Mouse (Mus musculus): ENCODE data around the gene Ccdc17. TPM values are rescaled to one million over a fixed set of nuclear protein-coding genes. Genes with fewer than 3 reads are reported as not detected.
A peak's percentile ranks its signal among the peaks of the same experiment; 100 is the strongest.

The Ccdc17 gene
- total and polyA plus RNA-seq, 3 experiments: 2.9 to 8.1 (median 3.4) TPM

DNA sequence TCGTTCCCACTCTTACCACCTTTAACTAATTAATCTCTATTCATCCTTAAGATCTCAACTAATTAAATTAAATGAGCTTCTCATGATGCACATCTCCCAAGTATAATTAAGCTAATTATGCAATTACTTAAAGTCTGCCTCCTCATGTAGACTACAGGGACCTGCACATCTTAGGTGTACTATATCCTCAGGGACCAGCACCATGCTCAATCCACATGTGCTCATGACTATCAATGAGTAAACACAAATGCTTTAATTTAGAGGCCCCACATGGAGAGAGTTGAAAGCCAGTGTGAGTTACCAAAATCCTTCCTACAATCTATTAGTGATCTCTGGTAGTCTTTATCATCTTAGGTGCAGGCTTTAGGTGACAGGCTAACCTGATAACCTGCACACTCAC is 38.7 kb downstream of the Ccdc17 start:
- TF ChIP-seq EP300 (IDR thresholded peaks at IDR 0.05; ENCODE audit: insufficient read depth, low read depth, low read length) (no peak), POLR2A (IDR thresholded peaks at IDR 0.05; ENCODE audit: insufficient read depth, low read depth, low read length) (no peak), CTCF (IDR thresholded peaks at IDR 0.05) (no peak)
- no peaks in the 10 kb centered on the region for H3K27me3 ChIP-seq (ENCODE audit: control insufficient read depth, insufficient read depth, low read length)
- H3K4me3 ChIP-seq: no peak overlapping the region
- DNase-seq: no peak
- no peak overlapping the region for H3K27ac ChIP-seq
- intact Hi-C loops (cut with DNase I): no loop called here
- no peaks in the 10 kb centered on the region for H3K4me1 ChIP-seq (ENCODE audit: control insufficient read depth, insufficient read depth, low read length)
- peaks cover 2% of the 10 kb centered on the region for H3K36me3 ChIP-seq (ENCODE audit: control insufficient read depth, insufficient read depth, low read length)
- H3K9ac ChIP-seq (ENCODE audit: low read depth, low read length): no peak overlapping the region
- 92% methylated on average over 1 of the region's 1 CpGs for WGBS
- H3K79me2 ChIP-seq (replicated peaks; ENCODE audit: control insufficient read depth, insufficient read depth, low read length): no peaks in the 10 kb centered on the region

DNA sequence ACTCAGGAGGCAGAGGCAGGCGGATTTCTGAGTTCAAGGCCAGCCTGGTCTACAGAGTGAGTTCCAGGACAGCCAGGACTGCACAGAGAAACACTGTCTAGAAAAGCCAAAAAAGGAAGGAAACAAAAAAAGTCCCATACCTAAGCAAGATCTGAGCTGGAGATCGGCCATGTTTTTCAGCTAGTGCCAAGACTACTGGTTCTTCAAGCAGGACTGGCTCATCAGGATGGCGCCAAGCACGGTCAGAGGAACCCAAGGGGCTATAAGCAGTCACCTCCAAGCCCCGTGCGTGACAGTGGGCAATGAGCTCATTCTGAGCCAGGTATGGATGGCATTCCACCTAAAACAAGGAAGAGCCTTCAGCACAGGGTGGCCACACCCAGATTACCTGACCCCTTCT is 42.4 kb downstream of the Ccdc17 start:
- Histone ChIP-seq H3K36me3 (ENCODE audit: control insufficient read depth, insufficient read depth, low read length) (peaks cover 23% of the 10 kb centered on the region), H3K4me3 (no peak overlapping the region), H3K9ac (ENCODE audit: low read depth, low read length) (no peak overlapping the region), H3K27ac (no peak overlapping the region), H3K27me3 (ENCODE audit: control insufficient read depth, insufficient read depth, low read length) (no peaks in the 10 kb centered on the region), H3K4me1 (ENCODE audit: control insufficient read depth, insufficient read depth, low read length) (no peaks in the 10 kb centered on the region), H3K79me2 (replicated peaks; ENCODE audit: control insufficient read depth, insufficient read depth, low read length) (peaks cover 1% of the 10 kb centered on the region; the same call in 1 of the 2 replicates)
- TF ChIP-seq CTCF (IDR thresholded peaks at IDR 0.05) (no peak), EP300 (IDR thresholded peaks at IDR 0.05; ENCODE audit: insufficient read depth, low read depth, low read length) (no peak), POLR2A (IDR thresholded peaks at IDR 0.05; ENCODE audit: insufficient read depth, low read depth, low read length) (no peak)
- DNase-seq: no peak
- intact Hi-C loops (cut with DNase I): no loop called here
- WGBS: 90% methylated on average over 6 of the region's 6 CpGs

DNA sequence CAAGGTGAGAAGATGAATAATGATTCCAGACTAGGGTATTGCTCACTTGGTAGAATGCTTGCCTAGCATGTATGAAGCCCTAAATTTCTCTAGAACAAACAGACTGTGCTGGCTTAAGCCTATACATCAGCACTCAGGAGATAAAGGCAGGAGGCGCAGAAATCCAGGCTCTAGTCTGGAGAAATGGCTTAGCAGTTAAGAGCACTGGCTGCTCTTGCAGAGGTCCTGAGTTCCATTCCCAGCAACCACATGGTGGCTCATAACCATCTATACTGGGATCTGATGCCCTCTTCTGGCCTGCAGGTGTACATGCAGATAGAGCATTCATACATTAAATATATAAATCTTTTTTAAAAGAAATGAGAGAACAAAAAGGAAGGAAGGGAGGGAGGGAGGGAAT is 45.6 kb downstream of the Ccdc17 start:
- intact Hi-C loops (cut with DNase I): no loop called here
- Histone ChIP-seq H3K27ac (no peak overlapping the region), H3K27me3 (ENCODE audit: control insufficient read depth, insufficient read depth, low read length) (no peaks in the 10 kb centered on the region), H3K36me3 (ENCODE audit: control insufficient read depth, insufficient read depth, low read length) (peaks cover 36% of the 10 kb centered on the region), H3K4me3 (no peak overlapping the region), H3K4me1 (ENCODE audit: control insufficient read depth, insufficient read depth, low read length) (peaks cover 11% of the 10 kb centered on the region), H3K79me2 (replicated peaks; ENCODE audit: control insufficient read depth, insufficient read depth, low read length) (peaks cover 4% of the 10 kb centered on the region), H3K9ac (ENCODE audit: low read depth, low read length) (no peak overlapping the region)
- TF ChIP-seq POLR2A (IDR thresholded peaks at IDR 0.05; ENCODE audit: insufficient read depth, low read depth, low read length) (no peak), CTCF (IDR thresholded peaks at IDR 0.05) (peak; percentile 44), EP300 (IDR thresholded peaks at IDR 0.05; ENCODE audit: insufficient read depth, low read depth, low read length) (no peak)
- no peak for DNase-seq
- whole genome bisulfite sequencing: 84% methylated on average over 1 of the region's 1 CpGs

DNA sequence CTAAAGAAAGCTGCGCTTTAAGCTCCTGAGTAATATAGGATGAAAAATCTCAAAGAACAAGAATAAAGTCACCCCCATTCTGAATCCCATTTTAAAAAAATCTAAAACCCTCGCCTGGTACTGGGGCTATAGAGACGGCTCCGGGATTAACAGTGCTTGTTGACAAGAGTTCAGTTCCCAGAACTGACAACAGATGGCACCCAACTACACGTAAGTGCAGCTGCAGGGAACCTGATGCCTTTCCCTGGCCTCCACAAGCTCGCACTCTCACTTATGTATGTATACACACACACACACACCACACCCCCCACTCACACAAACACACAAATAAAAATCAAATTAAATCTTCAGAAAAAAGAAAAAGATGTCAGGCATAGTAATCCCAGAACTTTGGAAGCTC is 47.9 kb downstream of the Ccdc17 start:
- DNase-seq: no peak
- Histone ChIP-seq H3K9ac (ENCODE audit: low read depth, low read length) (no peak overlapping the region), H3K27me3 (ENCODE audit: control insufficient read depth, insufficient read depth, low read length) (no peaks in the 10 kb centered on the region), H3K4me3 (no peak overlapping the region), H3K27ac (no peak overlapping the region), H3K36me3 (ENCODE audit: control insufficient read depth, insufficient read depth, low read length) (peaks cover 53% of the 10 kb centered on the region), H3K79me2 (replicated peaks; ENCODE audit: control insufficient read depth, insufficient read depth, low read length) (peaks cover 7% of the 10 kb centered on the region), H3K4me1 (ENCODE audit: control insufficient read depth, insufficient read depth, low read length) (peaks cover 15% of the 10 kb centered on the region)
- 31% methylated on average over 6 of the region's 6 CpGs for WGBS
- intact Hi-C loops (cut with DNase I): no loop called here
- TF ChIP-seq POLR2A (IDR thresholded peaks at IDR 0.05; ENCODE audit: insufficient read depth, low read depth, low read length): no peak
- peak; percentile 56; the same call in 1 of the 2 replicates for TF ChIP-seq EP300 (IDR thresholded peaks at IDR 0.05; ENCODE audit: insufficient read depth, low read depth, low read length)
- TF ChIP-seq CTCF (IDR thresholded peaks at IDR 0.05): peak; percentile 65

DNA sequence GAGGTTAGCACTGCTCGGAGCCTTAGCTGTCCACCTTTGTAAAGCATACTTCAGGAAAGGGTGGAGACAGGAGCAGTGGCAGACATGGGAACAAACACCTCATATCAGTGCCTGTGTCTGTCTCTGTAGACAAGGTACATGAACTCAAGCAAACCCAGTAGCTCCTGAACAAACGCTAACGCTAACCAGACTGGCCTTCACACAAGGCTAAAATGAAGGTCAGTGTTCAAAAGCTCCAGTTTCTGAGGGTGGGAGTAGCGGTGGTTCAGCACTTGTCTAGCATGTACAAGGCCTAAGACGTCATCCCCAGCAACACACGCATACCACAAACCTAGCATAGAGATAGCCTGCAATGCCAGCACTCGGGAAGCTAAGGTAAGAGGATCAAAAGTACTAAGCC is 49.2 kb downstream of the Ccdc17 start:
- Histone ChIP-seq H3K79me2 (replicated peaks; ENCODE audit: control insufficient read depth, insufficient read depth, low read length) (peaks cover 10% of the 10 kb centered on the region), H3K27ac (no peak overlapping the region), H3K36me3 (ENCODE audit: control insufficient read depth, insufficient read depth, low read length) (peaks cover 58% of the 10 kb centered on the region), H3K9ac (ENCODE audit: low read depth, low read length) (no peak overlapping the region), H3K27me3 (ENCODE audit: control insufficient read depth, insufficient read depth, low read length) (no peaks in the 10 kb centered on the region), H3K4me1 (ENCODE audit: control insufficient read depth, insufficient read depth, low read length) (peaks cover 18% of the 10 kb centered on the region), H3K4me3 (no peak overlapping the region)
- 43% methylated on average over 7 of the region's 7 CpGs for WGBS
- TF ChIP-seq EP300 (IDR thresholded peaks at IDR 0.05; ENCODE audit: insufficient read depth, low read depth, low read length) (no peak), CTCF (IDR thresholded peaks at IDR 0.05) (no peak), POLR2A (IDR thresholded peaks at IDR 0.05; ENCODE audit: insufficient read depth, low read depth, low read length) (no peak)
- DNase-seq: no peak
- intact Hi-C loops (cut with DNase I): no loop called here

DNA sequence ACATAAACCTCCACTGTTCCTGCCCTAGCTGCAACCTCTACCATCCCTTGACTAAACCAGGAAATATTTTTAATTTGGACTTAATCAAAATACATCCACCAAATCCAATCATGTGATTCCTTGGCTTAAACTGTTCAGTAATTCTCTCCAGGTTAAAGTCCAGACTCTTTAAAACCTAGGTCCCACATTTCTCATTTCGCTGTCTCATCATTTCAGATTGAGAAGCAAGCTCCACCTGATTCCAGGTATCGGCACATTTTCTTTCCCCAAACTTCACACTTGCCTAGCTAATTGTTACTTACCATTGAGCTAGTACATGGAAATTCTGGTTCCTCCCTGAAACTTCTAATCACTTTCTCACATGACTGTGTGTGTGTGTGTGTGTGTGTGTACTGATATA is 53.0 kb downstream of the Ccdc17 start:
- 87% methylated on average over 2 of the region's 2 CpGs for WGBS
- Histone ChIP-seq H3K27me3 (ENCODE audit: control insufficient read depth, insufficient read depth, low read length) (no peaks in the 10 kb centered on the region), H3K27ac (no peak overlapping the region), H3K4me1 (ENCODE audit: control insufficient read depth, insufficient read depth, low read length) (peaks cover 18% of the 10 kb centered on the region), H3K36me3 (ENCODE audit: control insufficient read depth, insufficient read depth, low read length) (peaks cover 45% of the 10 kb centered on the region), H3K9ac (ENCODE audit: low read depth, low read length) (no peak overlapping the region), H3K4me3 (no peak overlapping the region), H3K79me2 (replicated peaks; ENCODE audit: control insufficient read depth, insufficient read depth, low read length) (peaks cover 10% of the 10 kb centered on the region)
- DNase-seq: no peak
- intact Hi-C loops (cut with DNase I): no loop called here
- TF ChIP-seq POLR2A (IDR thresholded peaks at IDR 0.05; ENCODE audit: insufficient read depth, low read depth, low read length): no peak
- TF ChIP-seq CTCF (IDR thresholded peaks at IDR 0.05): no peak
- no peak for TF ChIP-seq EP300 (IDR thresholded peaks at IDR 0.05; ENCODE audit: insufficient read depth, low read depth, low read length)

Other genes with a start within 250 kb of the Ccdc17 start
- gene Mast2, start 132.5 kb upstream of the Ccdc17 start, total RNA-seq (2021): 100 to 1,000 TPM; 108 to 136 TPM
- gene Mast2, start 132.5 kb upstream of the Ccdc17 start, polyA plus RNA-seq (2012; rRNA removed): 144 and 149 TPM in 2 replicates
- 10 to 100 TPM; 14.8 to 15.1 TPM for gene Ipp, start 89.1 kb upstream of the Ccdc17 start, total RNA-seq (2021)
- 3.5 and 6.9 TPM in 2 replicates for gene Ipp, start 89.1 kb upstream of the Ccdc17 start, polyA plus RNA-seq (2012; rRNA removed)
- gene Tmem69, start 40.7 kb upstream of the Ccdc17 start, total RNA-seq (2021): 10 to 100 TPM; 24.8 to 30.5 TPM
- 12.0 and 19.1 TPM in 2 replicates for gene Tmem69, start 40.7 kb upstream of the Ccdc17 start, polyA plus RNA-seq (2012; rRNA removed)
- 10 to 100 TPM; 57.9 to 65.9 TPM for gene Gpbp1l1, start 39.0 kb upstream of the Ccdc17 start, total RNA-seq (2021)
- 37.7 and 55.3 TPM in 2 replicates for gene Gpbp1l1, start 39.0 kb upstream of the Ccdc17 start, polyA plus RNA-seq (2012; rRNA removed)
- gene Nasp, start 31.3 kb downstream of the Ccdc17 start, total RNA-seq (2021): 10 to 100 TPM; 16.9 to 18.3 TPM
- gene Nasp, start 31.3 kb downstream of the Ccdc17 start, polyA plus RNA-seq (2012; rRNA removed): 3.0 and 7.1 TPM in 2 replicates
- gene Akr1a1, start 55.0 kb downstream of the Ccdc17 start, total RNA-seq (2021): 100 to 1,000 TPM; 281 to 289 TPM
- gene Akr1a1, start 55.0 kb downstream of the Ccdc17 start, polyA plus RNA-seq (2012; rRNA removed): 247 and 371 TPM in 2 replicates
- 100 to 1,000 TPM; 447 to 516 TPM for gene Prdx1, start 88.9 kb downstream of the Ccdc17 start, total RNA-seq (2021)
- gene Prdx1, start 88.9 kb downstream of the Ccdc17 start, polyA plus RNA-seq (2012; rRNA removed): 168 and 392 TPM in 2 replicates
- 10 to 100 TPM; 55.6 to 66.3 TPM for gene Mmachc, start 111.8 kb downstream of the Ccdc17 start, total RNA-seq (2021)
- 66.8 and 95.1 TPM in 2 replicates for gene Mmachc, start 111.8 kb downstream of the Ccdc17 start, polyA plus RNA-seq (2012; rRNA removed)
- gene Ccdc163, start 111.9 kb downstream of the Ccdc17 start, total RNA-seq (2021): 1 to 10 TPM; 4.3 to 5.5 TPM
- gene Ccdc163, start 111.9 kb downstream of the Ccdc17 start, polyA plus RNA-seq (2012; rRNA removed): 17.2 and 30.9 TPM in 2 replicates
- 1 to 10 TPM; 1.6 to 2.3 TPM for gene Tesk2, start 124.3 kb downstream of the Ccdc17 start, total RNA-seq (2021)
- 1.5 and 3.0 TPM in 2 replicates for gene Tesk2, start 124.3 kb downstream of the Ccdc17 start, polyA plus RNA-seq (2012; rRNA removed)
- gene Toe1, start 211.0 kb downstream of the Ccdc17 start, total RNA-seq (2021): 1 to 10 TPM; 5.7 to 8.6 TPM
- 12.3 and 15.3 TPM in 2 replicates for gene Toe1, start 211.0 kb downstream of the Ccdc17 start, polyA plus RNA-seq (2012; rRNA removed)
- gene Mutyh, start 211.1 kb downstream of the Ccdc17 start, total RNA-seq (2021): 1 to 10 TPM; 1.2 to 1.5 TPM
- 3.5 and 3.7 TPM in 2 replicates for gene Mutyh, start 211.1 kb downstream of the Ccdc17 start, polyA plus RNA-seq (2012; rRNA removed)
- 1 to 10 TPM; 3.9 to 4.8 TPM for gene Hpdl, start 225.1 kb downstream of the Ccdc17 start, total RNA-seq (2021)
- 4.0 and 4.3 TPM in 2 replicates for gene Hpdl, start 225.1 kb downstream of the Ccdc17 start, polyA plus RNA-seq (2012; rRNA removed)

Measured in heart, adult 2 months (tissue).